Mouse (Mus musculus) embryonic facial prominence, embryonic 12.5 days (tissue): ENCODE measurements around the gene Timm17b. TPM values are rescaled to one million over a fixed set of nuclear protein-coding genes. Genes with fewer than 3 reads are reported as not detected.
A peak's percentile ranks its signal among the peaks of the same experiment; 100 is the strongest.
"Not testable (repeated sequence)": the region's sequence is repeated elsewhere in the genome, so short reads cannot be mapped to it uniquely, and the experiment has no call there.

Source experiments
- ATAC-seq: fragments of 200-750 bp; cut with Nextera tagmentation; 2 replicates; pipeline ENCODE4 v1.8.0; 2017; ENCODE audit not compliant: insufficient number of reproducible peaks, insufficient read depth, low FRiP score, low TSS enrichment
- H3K27ac ChIP-seq: fragments of 300-500 bp; sonication (generic); 2 replicates; pipeline ENCODE4 v1.5.1; 2016; ENCODE audit warnings: mild to moderate bottlenecking
- H3K27me3 ChIP-seq: fragments of 300-500 bp; sonication (generic); 2 replicates; pipeline ENCODE4 v1.6.1; 2016; ENCODE audit warnings: mild to moderate bottlenecking, moderate library complexity
- H3K36me3 ChIP-seq: fragments of 300-500 bp; sonication (generic); 2 replicates; pipeline ENCODE4 v1.6.1; 2016; ENCODE audit warnings: mild to moderate bottlenecking
- H3K4me1 ChIP-seq: fragments of 300-500 bp; sonication (generic); 2 replicates; pipeline ENCODE4 v1.6.1; 2016
- H3K4me2 ChIP-seq: fragments of 300-500 bp; sonication (generic); replicated peaks from 2 replicates; pipeline ENCODE4 v1.6.1; 2016; ENCODE audit warnings: mild to moderate bottlenecking, moderate library complexity
- H3K4me3 ChIP-seq: fragments of 300-500 bp; sonication (generic); 2 replicates; pipeline ENCODE4 v1.5.1; 2016; ENCODE audit warnings: mild to moderate bottlenecking
- H3K9ac ChIP-seq: fragments of 300-500 bp; sonication (generic); 2 replicates; pipeline ENCODE4 v1.6.1; 2016; ENCODE audit warnings: mild to moderate bottlenecking, moderate library complexity
- H3K9me3 ChIP-seq: fragments of 300-500 bp; sonication (generic); 2 replicates; pipeline ENCODE4 v1.6.1; 2016; ENCODE audit warnings: mild to moderate bottlenecking, moderate library complexity
- WGBS: fragments of 180-500 bp; shearing (Covaris S2); methylation state at CpG from one replicate; pipeline ENCODE4 v1.1.7; 2016; 5-methylcytosine and 5-hydroxymethylcytosine counted together
- polyA plus RNA-seq: library from polyadenylated mRNA; unstranded; fragments of >200 nt; fragmentation: Nextera tagmentation; extraction: Ambion mirVana; gene quantifications from 2 replicates; pipeline ENCODE4 v1.2.1, GENCODE M21; 2016

Timm17b gene
- polyA plus RNA-seq, 1 experiment from 2014 or later: 167 TPM

DNA sequence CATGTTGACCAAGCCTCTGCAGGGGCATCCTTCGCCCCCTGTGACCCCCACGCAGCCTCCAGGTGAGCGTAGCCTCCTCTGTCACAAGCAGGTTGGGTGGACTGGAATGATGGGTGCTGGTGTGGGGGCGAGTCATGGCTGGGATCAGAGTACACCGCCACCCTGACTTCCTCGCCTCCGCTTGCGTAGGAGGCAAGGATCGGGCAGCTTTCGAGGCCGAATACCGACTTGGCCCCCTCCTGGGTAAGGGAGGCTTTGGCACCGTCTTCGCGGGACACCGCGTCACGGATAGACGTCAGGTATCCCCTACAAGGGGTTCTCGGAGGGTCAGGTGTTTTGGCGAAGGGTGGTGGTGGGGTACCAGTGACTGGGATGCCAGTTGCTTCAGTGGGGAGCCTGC, 20.7 kb upstream of the Timm17b start:
- no peak for ATAC-seq

DNA sequence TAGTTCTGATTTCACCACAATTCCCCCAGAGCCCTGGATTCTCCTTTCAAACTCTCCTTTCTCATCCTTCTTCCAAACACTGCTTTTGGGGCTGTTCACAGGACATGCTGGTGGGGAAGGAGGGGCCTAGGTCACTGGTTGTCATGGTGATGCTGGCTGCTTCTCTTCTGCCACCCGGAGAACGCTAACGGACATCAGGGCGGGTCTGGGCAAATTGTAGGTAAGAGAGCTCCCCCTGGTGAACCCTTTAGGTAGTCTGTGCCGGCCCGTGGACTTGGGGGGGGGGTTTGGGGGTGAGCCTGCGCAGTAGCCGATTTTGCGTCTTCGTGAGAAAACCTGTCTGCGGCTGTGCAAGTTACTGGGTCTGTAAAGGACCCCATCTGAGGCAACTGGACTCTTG, 19.3 kb upstream of the Timm17b start:
- Histone ChIP-seq H3K4me1 (peaks cover 1% of the 10 kb centered on the region; the same call in 1 of the 2 replicates), H3K9me3 (no peaks in the 10 kb centered on the region), H3K4me2 (peak overlapping the region; percentile 28), H3K4me3 (no peak overlapping the region), H3K9ac (no peak overlapping the region), H3K36me3 (no peaks in the 10 kb centered on the region), H3K27ac (no peak overlapping the region), H3K27me3 (no peaks in the 10 kb centered on the region)
- ATAC-seq: no peak
- 15% methylated on average over 11 of the region's 11 CpGs for WGBS

More for the DNA sequence above, 20.7 kb upstream of the Timm17b start:
- Histone ChIP-seq H3K27ac (no peak overlapping the region), H3K4me3 (peak overlapping the region; percentile 46), H3K4me2 (peak overlapping the region; percentile 76), H3K9me3 (no peaks in the 10 kb centered on the region), H3K36me3 (peaks cover 2% of the 10 kb centered on the region; the same call in 1 of the 2 replicates), H3K27me3 (no peaks in the 10 kb centered on the region), H3K9ac (peak overlapping the region; percentile 27; the same call in 1 of the 2 replicates), H3K4me1 (no peaks in the 10 kb centered on the region)
- WGBS: 34% methylated on average over 21 of the region's 21 CpGs

DNA sequence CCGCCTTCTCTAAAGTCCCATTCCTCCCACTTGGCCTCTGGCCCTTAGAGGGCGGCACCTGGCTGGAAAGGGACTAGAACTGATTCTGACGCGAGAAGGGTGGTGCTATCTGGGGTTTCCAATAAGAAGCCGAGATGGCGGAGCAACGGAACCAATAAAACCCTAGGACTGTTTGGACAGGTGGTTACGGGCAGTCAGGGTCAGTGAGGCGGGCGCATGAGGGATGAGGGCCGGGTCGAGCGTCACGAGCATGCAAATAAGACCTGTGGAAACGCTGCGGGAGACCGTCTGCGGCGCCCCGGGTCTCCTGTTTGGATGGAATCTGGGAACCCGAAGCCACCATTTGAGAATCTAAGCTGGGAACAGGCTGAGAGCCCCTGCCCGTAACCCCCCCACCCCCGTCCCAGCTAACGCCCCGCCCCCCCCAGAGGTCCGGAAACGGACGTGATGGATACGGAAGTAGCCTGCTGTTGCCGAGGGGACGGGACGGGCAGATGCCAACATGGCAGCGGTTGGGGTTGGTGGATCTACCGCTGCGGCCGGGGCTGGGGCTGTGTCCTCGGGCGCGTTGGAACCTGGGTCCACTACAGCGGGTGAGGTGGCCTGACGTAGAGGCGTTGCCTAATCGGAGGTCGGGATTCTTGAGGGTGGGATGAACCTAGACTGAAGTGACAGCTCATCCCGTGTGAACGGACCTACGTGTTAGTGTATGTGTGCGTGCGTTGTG, 15.2 kb upstream of the Timm17b start, which contains the start of gene Slc35a2:
Gene Slc35a2, plus strand, starts transcription at position 188 of the 727 bp plus-strand sequence.
- no peaks in the 10 kb centered on the region for H3K9me3 ChIP-seq
- peak within 1 kb of the TSS; percentile 58 for H3K4me3 ChIP-seq
- peak within 1 kb of the TSS; percentile 19 for H3K9ac ChIP-seq
- peak within 1 kb of the TSS; percentile 61; the same call in 1 of the 2 replicates for H3K27ac ChIP-seq
- 21% methylated on average over 47 of the region's 49 CpGs for WGBS
- no peaks in the 10 kb centered on the region for H3K27me3 ChIP-seq
- H3K4me2 ChIP-seq: peak within 1 kb of the TSS; percentile 59
- 0 out of 2 replicates have a peak, but pooled peaks cover 3% of the 10 kb centered on the region for H3K36me3 ChIP-seq
- H3K4me1 ChIP-seq: peaks cover 3% of the 10 kb centered on the region; the same call in 1 of the 2 replicates
- ATAC-seq: peak; percentile 82

DNA sequence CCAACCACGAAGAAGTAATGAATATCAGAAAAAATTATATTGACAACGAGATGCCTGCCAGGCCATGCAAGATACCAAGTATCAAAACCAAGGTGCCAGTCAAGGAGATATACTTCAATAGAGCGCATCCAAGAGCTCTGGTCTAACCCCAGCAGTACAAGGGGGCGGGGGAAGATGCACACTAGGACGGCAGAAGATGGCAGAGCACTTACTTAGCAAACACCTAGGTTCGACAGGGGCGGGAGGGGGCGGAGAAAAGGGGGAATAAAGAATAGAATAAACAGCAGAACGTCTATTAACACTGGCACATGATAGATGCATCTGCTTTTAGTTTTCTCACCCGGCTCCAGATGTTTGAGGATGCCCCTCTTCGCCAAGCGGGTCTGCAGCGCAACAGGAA, 946 bp upstream of the Timm17b start:
- Histone ChIP-seq H3K9ac (peak overlapping the region; percentile 48; the same call in 1 of the 2 replicates), H3K4me2 (peak overlapping the region; percentile 53), H3K27me3 (no peaks in the 10 kb centered on the region), H3K4me3 (peak overlapping the region; percentile 52), H3K9me3 (no peaks in the 10 kb centered on the region), H3K36me3 (peaks cover 4% of the 10 kb centered on the region; the same call in 1 of the 2 replicates), H3K27ac (no peak overlapping the region), H3K4me1 (peaks cover 4% of the 10 kb centered on the region; the same call in 1 of the 2 replicates)
- 37% methylated on average over 13 of the region's 13 CpGs for WGBS
- ATAC-seq: no peak

DNA sequence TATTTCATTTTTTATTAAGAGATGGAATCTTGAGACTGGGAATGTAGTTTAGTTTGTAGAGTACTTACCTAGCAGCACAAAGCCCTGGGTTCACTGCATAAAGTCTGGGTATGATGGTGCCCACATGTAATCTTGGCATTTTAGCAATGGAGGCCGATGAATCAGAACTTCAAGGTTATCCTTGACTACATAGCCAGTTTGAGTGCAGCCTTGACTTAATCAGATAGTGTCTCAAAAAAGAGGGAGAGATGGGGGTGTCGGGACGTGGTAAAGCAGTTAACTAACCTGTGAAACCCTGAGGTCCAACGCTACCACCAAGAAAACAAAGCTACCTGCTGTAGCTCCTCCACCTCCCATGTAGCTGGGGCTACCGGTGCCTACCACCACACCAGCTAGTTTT, 5.3 kb downstream of the Timm17b start:
- 95% methylated on average over 5 of the region's 5 CpGs for WGBS
- Histone ChIP-seq H3K27me3 (no peaks in the 10 kb centered on the region), H3K4me2 (no peak overlapping the region), H3K36me3 (peaks cover 4% of the 10 kb centered on the region), H3K9me3 (no peaks in the 10 kb centered on the region), H3K9ac (no peak overlapping the region), H3K4me1 (no peaks in the 10 kb centered on the region), H3K27ac (no peak overlapping the region), H3K4me3 (no peak overlapping the region)
- no peak for ATAC-seq

DNA sequence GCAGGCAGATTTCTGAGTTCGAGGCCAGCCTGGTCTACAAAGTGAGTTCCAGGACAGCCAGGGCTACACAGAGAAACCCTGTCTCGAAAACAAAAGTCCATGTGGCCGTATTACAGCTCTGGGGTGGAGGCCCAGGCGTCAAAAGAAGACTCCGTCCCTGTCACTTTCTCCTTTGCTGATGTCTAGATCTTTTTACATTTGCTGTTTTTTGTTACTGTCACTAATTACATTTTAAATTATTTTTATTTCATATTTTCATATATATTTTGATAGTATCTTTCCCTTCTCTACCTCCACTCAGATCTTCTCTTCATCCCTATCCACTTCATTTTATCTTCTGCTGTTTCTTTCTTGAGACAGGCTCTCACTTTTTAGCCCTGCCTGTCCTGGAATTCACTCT, 8.6 kb downstream of the Timm17b start, which contains the start of gene Gm10491:
Gene Gm10491, minus strand, starts transcription at position 101 of the 400 bp plus-strand sequence.
- Histone ChIP-seq H3K9me3 (no peaks in the 10 kb centered on the region), H3K4me3 (no peak within 1 kb of the TSS), H3K27ac (no peak within 1 kb of the TSS), H3K9ac (no peak within 1 kb of the TSS), H3K4me2 (no peak within 1 kb of the TSS), H3K4me1 (no peaks in the 10 kb centered on the region), H3K27me3 (no peaks in the 10 kb centered on the region), H3K36me3 (peaks cover 4% of the 10 kb centered on the region)
- 89% methylated on average over 5 of the region's 5 CpGs for WGBS
- ATAC-seq: no peak

DNA sequence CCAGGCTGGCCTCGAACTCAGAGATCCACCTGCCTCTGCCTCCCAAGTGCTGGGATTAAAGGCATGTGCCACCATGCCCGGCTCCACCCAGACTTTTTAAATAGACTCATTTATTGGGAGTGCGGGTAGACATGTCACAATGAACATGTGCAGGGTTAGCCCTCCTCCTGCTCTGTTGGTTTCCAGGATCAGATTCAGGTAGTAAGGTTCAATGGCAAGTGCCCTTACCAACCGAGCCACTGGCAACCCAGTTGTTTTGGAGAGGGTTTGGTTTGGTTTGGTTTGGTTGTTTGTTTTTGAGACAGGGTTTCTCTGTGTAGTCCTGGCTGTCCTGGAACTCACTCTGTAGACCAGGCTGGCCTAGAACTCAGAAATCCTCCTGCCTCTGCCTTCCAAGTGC, 10.1 kb downstream of the Timm17b start, which contains the start of gene Gm10490:
Gene Gm10490, plus strand, starts transcription at position 301 of the 400 bp plus-strand sequence.
- ATAC-seq, H3K36me3 ChIP-seq, H3K27ac ChIP-seq, H3K4me2 ChIP-seq, H3K4me3 ChIP-seq, H3K27me3 ChIP-seq, H3K9ac ChIP-seq, H3K4me1 ChIP-seq, H3K9me3 ChIP-seq: not testable (repeated sequence)
- 90% methylated on average over 4 of the region's 4 CpGs for WGBS

DNA sequence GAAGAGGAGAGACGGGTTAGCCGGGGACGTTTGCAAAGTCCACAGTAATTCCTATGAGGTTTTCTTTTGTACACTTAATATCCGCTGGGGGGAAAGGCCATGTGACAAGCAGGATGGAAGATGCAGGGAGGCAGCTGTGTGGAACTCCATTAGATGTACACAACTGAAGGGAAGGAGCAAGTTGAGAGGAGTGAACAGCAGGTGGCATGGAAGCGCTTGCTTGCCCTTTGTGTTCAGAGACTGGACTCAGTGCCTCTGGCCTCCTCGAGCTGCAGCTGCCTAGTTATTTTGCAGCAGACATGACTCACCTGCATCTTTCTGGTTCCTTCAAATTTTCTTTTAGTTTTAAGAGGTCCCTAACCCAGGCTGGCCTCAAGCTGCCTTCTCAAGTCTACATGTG, 11.3 kb downstream of the Timm17b start:
- Histone ChIP-seq H3K9me3 (no peaks in the 10 kb centered on the region), H3K36me3 (peaks cover 4% of the 10 kb centered on the region), H3K4me3 (no peak overlapping the region), H3K27ac (no peak overlapping the region), H3K27me3 (no peaks in the 10 kb centered on the region), H3K4me1 (no peaks in the 10 kb centered on the region), H3K4me2 (no peak overlapping the region), H3K9ac (no peak overlapping the region)
- 49% methylated on average over 6 of the region's 6 CpGs for whole genome bisulfite sequencing
- no peak for ATAC-seq

DNA sequence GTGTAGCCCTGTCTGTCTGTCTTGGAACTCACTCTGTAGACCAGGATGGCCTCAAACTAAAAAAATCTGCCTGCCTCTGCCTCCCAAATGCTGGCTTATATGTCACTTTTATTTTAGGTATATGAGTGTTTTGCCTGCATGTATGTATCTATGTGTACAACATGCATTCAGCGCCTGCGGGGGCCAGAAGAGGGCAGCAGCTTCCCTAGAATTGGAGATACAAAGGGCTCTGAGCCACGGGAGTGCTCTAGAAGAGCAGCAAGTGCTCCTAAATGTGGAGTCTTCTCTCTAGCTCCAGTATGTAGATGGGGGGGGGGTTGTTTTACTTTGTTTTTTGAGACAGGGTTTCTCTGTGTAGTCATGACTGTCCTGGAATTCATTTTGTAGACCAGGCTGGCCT, 16.5 kb downstream of the Timm17b start:
- H3K4me3 ChIP-seq, H3K9ac ChIP-seq, H3K27ac ChIP-seq, H3K4me1 ChIP-seq, H3K4me2 ChIP-seq, ATAC-seq, H3K9me3 ChIP-seq, H3K36me3 ChIP-seq: not testable (repeated sequence)
- H3K27me3 ChIP-seq: peaks cover 17% of the 10 kb centered on the region
- 22% methylated on average over 3 of the region's 3 CpGs for WGBS

DNA sequence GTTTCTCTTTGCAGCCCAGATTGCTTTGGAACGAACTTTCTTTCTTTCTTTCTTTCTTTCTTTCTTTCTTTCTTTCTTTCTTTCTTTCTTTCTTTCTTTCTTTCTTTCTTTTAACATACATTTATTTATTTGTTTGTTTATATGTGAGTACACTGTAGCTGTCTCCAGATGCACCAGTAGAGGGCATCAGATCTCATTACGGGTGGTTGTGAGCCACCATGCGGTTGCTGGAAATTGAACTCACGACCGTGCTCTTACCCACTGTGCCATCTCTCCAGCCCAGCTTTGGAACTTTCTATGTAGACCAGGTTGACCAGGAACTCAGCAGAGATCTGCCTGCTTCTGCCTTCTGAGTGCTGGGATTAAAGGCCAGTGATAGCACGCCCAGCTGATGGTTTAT, 18.8 kb downstream of the Timm17b start:
- 70% methylated on average over 6 of the region's 6 CpGs for WGBS
- H3K4me1 ChIP-seq, H3K36me3 ChIP-seq, H3K9me3 ChIP-seq, H3K4me3 ChIP-seq, H3K27ac ChIP-seq, H3K9ac ChIP-seq, H3K4me2 ChIP-seq, ATAC-seq: not testable (repeated sequence)
- H3K27me3 ChIP-seq: peaks cover 38% of the 10 kb centered on the region

DNA sequence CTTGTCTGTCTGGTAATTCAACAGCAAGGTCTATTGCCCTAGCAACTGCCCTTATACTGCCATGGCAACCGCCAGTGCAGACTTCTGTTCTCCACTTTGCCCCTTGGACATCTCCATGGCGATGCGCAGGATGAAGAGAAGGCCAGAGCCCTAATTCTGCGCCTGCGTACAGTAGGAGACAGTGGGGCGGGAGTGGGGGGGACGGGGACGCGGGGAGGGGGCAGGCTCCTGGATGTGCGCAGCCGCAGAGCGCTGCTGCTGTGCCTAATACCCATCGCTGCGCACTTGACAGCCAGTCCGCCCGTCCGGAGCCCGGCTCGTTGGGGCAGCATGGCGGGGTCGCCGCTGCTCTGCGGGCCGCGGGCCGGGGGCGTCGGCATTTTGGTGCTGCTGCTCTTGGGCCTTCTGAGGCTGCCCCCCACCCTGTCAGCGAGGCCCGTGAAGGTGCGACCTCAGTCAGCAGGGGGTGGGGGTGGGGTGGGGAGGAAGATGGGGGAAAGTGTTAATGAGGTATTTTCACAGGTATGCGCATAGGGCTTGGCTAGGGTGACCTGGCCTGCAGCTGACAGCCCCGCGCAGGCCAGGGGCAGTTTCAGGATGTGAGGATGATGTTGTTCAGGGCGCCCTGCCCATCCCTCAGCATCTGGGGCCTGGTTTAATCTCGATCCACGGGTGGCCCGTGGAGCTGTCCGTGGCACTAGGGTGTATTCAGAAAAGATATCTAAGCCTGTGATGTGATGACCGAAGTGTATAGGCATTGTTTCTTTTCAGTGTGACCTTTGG, 20.6 kb downstream of the Timm17b start, which contains the start of gene Pcsk1n:
Gene Pcsk1n, plus strand, starts transcription at position 222 of the 783 bp plus-strand sequence.
- H3K9me3 ChIP-seq: no peaks in the 10 kb centered on the region
- H3K4me1 ChIP-seq: no peaks in the 10 kb centered on the region
- no peaks in the 10 kb centered on the region for H3K36me3 ChIP-seq
- H3K4me3 ChIP-seq: peak within 1 kb of the TSS; percentile 25
- H3K4me2 ChIP-seq: peak within 1 kb of the TSS; percentile 50
- H3K9ac ChIP-seq: no peak within 1 kb of the TSS; the same call in 1 of the 2 replicates
- ATAC-seq: peak; percentile 65; the same call in 1 of the 2 replicates
- no peak within 1 kb of the TSS for H3K27ac ChIP-seq
- H3K27me3 ChIP-seq: peaks cover 49% of the 10 kb centered on the region
- WGBS: 11% methylated on average over 39 of the region's 40 CpGs
